ENCODE assay signal across 8 mouse cellular contexts in the genomic region with DNA sequence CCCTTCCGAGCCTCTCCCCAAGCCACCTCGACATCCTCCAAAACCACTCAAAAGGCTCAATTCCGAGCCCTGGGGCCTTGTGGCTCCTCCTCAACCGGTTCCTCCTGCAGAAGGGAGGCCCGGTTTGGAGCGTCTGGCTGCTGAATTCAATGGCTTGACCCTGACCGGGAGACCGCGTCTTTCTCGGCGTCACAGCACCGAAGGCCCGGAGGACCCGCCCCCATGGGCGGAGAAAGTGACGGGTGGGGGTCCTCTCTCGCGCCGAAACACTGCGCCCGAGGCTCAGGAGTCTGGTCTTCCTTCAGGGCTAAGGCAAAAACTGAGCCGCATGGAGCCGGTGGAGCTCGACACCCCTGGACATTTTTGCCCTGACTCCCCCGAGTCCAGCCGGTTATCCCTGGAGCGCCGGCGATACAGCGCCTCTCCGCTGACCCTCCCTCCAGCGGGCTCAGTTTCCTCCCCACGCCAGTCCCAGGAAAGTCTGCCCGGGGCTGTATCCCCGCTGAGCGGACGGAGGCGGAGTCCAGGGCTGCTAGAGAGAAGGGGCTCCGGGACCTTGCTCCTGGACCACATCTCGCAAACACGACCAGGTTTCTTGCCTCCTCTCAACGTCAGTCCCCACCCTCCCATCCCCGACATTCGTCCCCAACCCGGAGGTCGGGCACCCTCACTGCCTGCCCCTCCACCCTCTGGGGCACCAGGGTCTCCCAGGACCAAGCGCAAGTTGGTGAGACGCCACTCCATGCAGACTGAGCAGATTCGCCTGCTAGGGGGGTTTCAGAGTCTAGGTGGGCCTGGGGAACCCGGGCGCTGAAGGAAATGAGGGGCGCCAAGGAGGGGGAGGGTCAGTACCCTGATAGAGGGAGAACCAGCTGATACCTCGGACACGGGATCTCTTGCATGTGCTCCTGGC. TPM values are rescaled to one million over a fixed set of nuclear protein-coding genes. Genes with fewer than 3 reads are reported as not detected.
DNase-seq lines count a peak whose midpoint lies in the region; ATAC-seq and TF ChIP-seq lines count a peak whose summit lies in the region.

No protein-coding gene starts in this region.

- no peaks in the 10 kb centered on the region for H3K27me3 ChIP-seq in cerebellum, adult 2 months (ENCODE audit: control insufficient read depth, insufficient read depth, low read length)
- H3K27me3 ChIP-seq in hindbrain, embryonic 13.5 days: peaks cover 13% of the 10 kb centered on the region
- peaks cover 6% of the 10 kb centered on the region; the same call in 1 of the 2 replicates for H3K27me3 ChIP-seq in stomach, embryonic 16.5 days (ENCODE audit: control insufficient read depth, insufficient read depth, low read length)

- H3K4me3 ChIP-seq in cerebellum, adult 2 months (replicated peaks; ENCODE audit: insufficient read depth, low read depth, low read length): peak overlapping the region; percentile 73
- peak overlapping the region; percentile 53 for H3K4me3 ChIP-seq in hindbrain, embryonic 13.5 days
- H3K4me3 ChIP-seq in macrophage (ENCODE audit: inconsistent target): peak overlapping the region; percentile 12; the same call in 1 of the 2 replicates
- H3K4me3 ChIP-seq in stomach, embryonic 16.5 days (replicated peaks; ENCODE audit: low read length): peak overlapping the region; percentile 48

- no peak for ATAC-seq in hindbrain, embryonic 13.5 days (ENCODE audit: low FRiP score)
- ATAC-seq in stomach, embryonic 16.5 days (ENCODE audit: insufficient read depth, low FRiP score): no peak

- peak; percentile 59 for DNase-seq in layer of hippocampus, adult 11-12 months (ENCODE audit: low spot score)
- DNase-seq in layer of hippocampus, adult 18-20 months (ENCODE audit: low spot score in 2 of 2): no peak
- DNase-seq in cerebellum, adult 2 months: peak; percentile 73 to 77
- DNase-seq in forelimb bud, embryonic 11.5 days (ENCODE audit: low read depth, low spot score): peak; percentile 61
- DNase-seq in left cerebral cortex, postnatal 25 days (ENCODE audit: low spot score in 2 of 2): peak; percentile 65 to 69

- intact Hi-C loops in left cerebral cortex, postnatal 25 days (cut with DNase I): no loop called here

- H3K4me2 ChIP-seq in hindbrain, embryonic 13.5 days: peak overlapping the region; percentile 98
- peak overlapping the region; percentile 94 for H3K4me2 ChIP-seq in stomach, embryonic 16.5 days (ENCODE audit: low read depth, low read length)

- H3K9ac ChIP-seq in hindbrain, embryonic 13.5 days: peak overlapping the region; percentile 85
- peak overlapping the region; percentile 76 for H3K9ac ChIP-seq in stomach, embryonic 16.5 days (ENCODE audit: low read length)

- H3K27ac ChIP-seq in cerebellum, adult 2 months (ENCODE audit: insufficient read depth, low read length): peak overlapping the region; percentile 99
- H3K27ac ChIP-seq in hindbrain, embryonic 13.5 days: peak overlapping the region; percentile 74
- H3K27ac ChIP-seq in macrophage: no peak overlapping the region
- peak overlapping the region; percentile 79 for H3K27ac ChIP-seq in stomach, embryonic 16.5 days (ENCODE audit: low read length)

- WGBS in cerebellum, adult 2 months: 5% methylated on average over 54 of the region's 54 CpGs
- under 1% methylated on average over 54 of the region's 54 CpGs for WGBS in hindbrain, embryonic 13.5 days
- 20% methylated on average over 52 of the region's 54 CpGs for WGBS in macrophage (ENCODE audit: missing documents)
- WGBS in stomach, embryonic 16.5 days: 3% methylated on average over 54 of the region's 54 CpGs

- 0 out of 2 replicates have a peak, but pooled peaks have one; percentile 22 for TF ChIP-seq POLR2A in cerebellum, adult 2 months (IDR thresholded peaks at IDR 0.05; ENCODE audit: borderline replicate concordance, insufficient read depth, low read length)

- TF ChIP-seq CTCF in cerebellum, adult 2 months (IDR thresholded peaks at IDR 0.05; ENCODE audit: borderline replicate concordance, insufficient read depth, low read depth, low read length): no peak

- H3K79me2 ChIP-seq in macrophage (ENCODE audit: inconsistent target): peaks cover under 1% of the 10 kb centered on the region; the same call in 1 of the 2 replicates

- no peaks in the 10 kb centered on the region for H3K9me3 ChIP-seq in hindbrain, embryonic 13.5 days
- no peaks in the 10 kb centered on the region for H3K9me3 ChIP-seq in stomach, embryonic 16.5 days (replicated peaks; ENCODE audit: control insufficient read depth, low read length)

- H3K4me1 ChIP-seq in cerebellum, adult 2 months (ENCODE audit: control insufficient read depth, insufficient read depth, low read length): peaks cover 16% of the 10 kb centered on the region
- peaks cover 71% of the 10 kb centered on the region for H3K4me1 ChIP-seq in hindbrain, embryonic 13.5 days (replicated peaks)
- peaks cover 34% of the 10 kb centered on the region for H3K4me1 ChIP-seq in stomach, embryonic 16.5 days (ENCODE audit: control insufficient read depth, insufficient read depth, low read length)

- no peaks in the 10 kb centered on the region for H3K36me3 ChIP-seq in hindbrain, embryonic 13.5 days
- H3K36me3 ChIP-seq in macrophage (ENCODE audit: inconsistent target): no peaks in the 10 kb centered on the region
- H3K36me3 ChIP-seq in stomach, embryonic 16.5 days (ENCODE audit: control insufficient read depth, insufficient read depth, low read length): no peaks in the 10 kb centered on the region

RNA-seq across cellular contexts. Expression of gene Ankrd34a, which starts 2.0 kb away (rescaled TPM):
- 10 to 100 TPM; 55.7 to 56.8 TPM for total RNA-seq in layer of hippocampus, adult 18-20 months (2021)
- polyA plus RNA-seq in cerebellum, adult 2 months (2012; rRNA removed): 53.2 and 58.1 TPM in 2 replicates
- 9.7 and 10.5 TPM in 2 replicates for polyA plus RNA-seq in hindbrain, embryonic 13.5 days (2015; fragmentation: Nextera tagmentation; extraction: Ambion mirVana)
- total RNA-seq in left cerebral cortex, postnatal 25 days (2021): 10 to 100 TPM; 73.5 to 74.2 TPM
- total RNA-seq in macrophage (2018; cell fraction: chromatin; rRNA removed): under 1 TPM in 1 of 26 experiments, not detected in 25; 0.32 TPM
- under 1 TPM in 10 of 26 experiments, not detected in 16; 0.03 to 0.22 (median 0.09) TPM for total RNA-seq in macrophage (2018; cell fraction: cytosol; rRNA removed)
- under 1 TPM in 2 of 26 experiments, not detected in 24; 0.29 to 0.31 TPM for total RNA-seq in macrophage (2018; cell fraction: nucleus; rRNA removed)
- 0.07 to 0.15 TPM in 2 of 3 replicates, not detected in the other for polyA plus RNA-seq in macrophage (2018)
- polyA plus RNA-seq in stomach, embryonic 16.5 days (2015; fragmentation: Nextera tagmentation; extraction: Ambion mirVana): 2.2 and 2.7 TPM in 2 replicates

RNA-seq across cellular contexts. Expression of gene Lix1l, which starts 2.5 kb away (rescaled TPM):
- 10 to 100 TPM; 30.9 to 33.0 TPM for total RNA-seq in layer of hippocampus, adult 18-20 months (2021)
- polyA plus RNA-seq in cerebellum, adult 2 months (2012; rRNA removed): 23.9 and 24.7 TPM in 2 replicates
- polyA plus RNA-seq in hindbrain, embryonic 13.5 days (2015; fragmentation: Nextera tagmentation; extraction: Ambion mirVana): 6.8 and 7.3 TPM in 2 replicates
- total RNA-seq in left cerebral cortex, postnatal 25 days (2021): 10 to 100 TPM; 18.6 to 20.5 TPM
- 10 to 100 TPM in 3 of 26 experiments, 1 to 10 TPM in 21, under 1 TPM in 2; 0.50 to 15.7 (median 3.9) TPM for total RNA-seq in macrophage (2018; cell fraction: chromatin; rRNA removed)
- total RNA-seq in macrophage (2018; cell fraction: cytosol; rRNA removed): 10 to 100 TPM in 7 of 26 experiments, 1 to 10 TPM in 19; 4.2 to 11.2 (median 7.2) TPM
- 10 to 100 TPM in 2 of 26 experiments, 1 to 10 TPM in 24; 2.0 to 12.9 (median 4.6) TPM for total RNA-seq in macrophage (2018; cell fraction: nucleus; rRNA removed)
- polyA plus RNA-seq in macrophage (2018): 7.5 to 9.5 TPM (median 8.3 TPM) in 3 replicates
- 7.2 and 7.5 TPM in 2 replicates for polyA plus RNA-seq in stomach, embryonic 16.5 days (2015; fragmentation: Nextera tagmentation; extraction: Ambion mirVana)

RNA-seq across cellular contexts. Expression of gene Polr3gl, which starts 4.4 kb away (rescaled TPM):
- 10 to 100 TPM; 28.7 to 31.6 TPM for total RNA-seq in layer of hippocampus, adult 18-20 months (2021)
- 53.1 and 55.5 TPM in 2 replicates for polyA plus RNA-seq in cerebellum, adult 2 months (2012; rRNA removed)
- polyA plus RNA-seq in hindbrain, embryonic 13.5 days (2015; fragmentation: Nextera tagmentation; extraction: Ambion mirVana): 38.3 and 39.3 TPM in 2 replicates
- total RNA-seq in left cerebral cortex, postnatal 25 days (2021): 10 to 100 TPM; 20.7 to 21.2 TPM
- total RNA-seq in macrophage (2018; cell fraction: chromatin; rRNA removed): 100 to 1,000 TPM in 4 of 26 experiments, 10 to 100 TPM in 22; 12.2 to 172 (median 71.1) TPM
- 10 to 100 TPM; 19.2 to 53.8 (median 30.2) TPM for total RNA-seq in macrophage (2018; cell fraction: cytosol; rRNA removed)
- 10 to 100 TPM; 16.6 to 93.9 (median 44.1) TPM for total RNA-seq in macrophage (2018; cell fraction: nucleus; rRNA removed)
- polyA plus RNA-seq in macrophage (2018): 31.8 to 127 TPM (median 41.1 TPM) in 3 replicates
- polyA plus RNA-seq in stomach, embryonic 16.5 days (2015; fragmentation: Nextera tagmentation; extraction: Ambion mirVana): 26.4 and 29.8 TPM in 2 replicates

RNA-seq across cellular contexts. Expression of gene Gm16253, which starts 21.6 kb away (rescaled TPM):
- not detected for total RNA-seq in layer of hippocampus, adult 18-20 months (2021)
- polyA plus RNA-seq in cerebellum, adult 2 months (2012; rRNA removed): not detected in 2 replicates
- 1.2 and 1.6 TPM in 2 replicates for polyA plus RNA-seq in hindbrain, embryonic 13.5 days (2015; fragmentation: Nextera tagmentation; extraction: Ambion mirVana)
- not detected for total RNA-seq in left cerebral cortex, postnatal 25 days (2021)
- not detected for total RNA-seq in macrophage (2018; cell fraction: chromatin; rRNA removed)
- under 1 TPM in 8 of 26 experiments, not detected in 18; 0.19 to 0.52 (median 0.36) TPM for total RNA-seq in macrophage (2018; cell fraction: cytosol; rRNA removed)
- total RNA-seq in macrophage (2018; cell fraction: nucleus; rRNA removed): not detected
- not detected in 3 replicates for polyA plus RNA-seq in macrophage (2018)
- 0.89 and 1.1 TPM in 2 replicates for polyA plus RNA-seq in stomach, embryonic 16.5 days (2015; fragmentation: Nextera tagmentation; extraction: Ambion mirVana)

RNA-seq across cellular contexts. Expression of gene Rbm8a, which starts 31.3 kb away (rescaled TPM):
- 10 to 100 TPM; 48.7 to 52.2 TPM for total RNA-seq in layer of hippocampus, adult 18-20 months (2021)
- polyA plus RNA-seq in cerebellum, adult 2 months (2012; rRNA removed): 44.6 and 45.4 TPM in 2 replicates
- 123 and 129 TPM in 2 replicates for polyA plus RNA-seq in hindbrain, embryonic 13.5 days (2015; fragmentation: Nextera tagmentation; extraction: Ambion mirVana)
- total RNA-seq in left cerebral cortex, postnatal 25 days (2021): 10 to 100 TPM; 34.2 to 46.3 TPM
- 10 to 100 TPM; 18.1 to 54.0 (median 37.5) TPM for total RNA-seq in macrophage (2018; cell fraction: chromatin; rRNA removed)
- total RNA-seq in macrophage (2018; cell fraction: cytosol; rRNA removed): 10 to 100 TPM; 27.5 to 47.8 (median 37.7) TPM
- total RNA-seq in macrophage (2018; cell fraction: nucleus; rRNA removed): 10 to 100 TPM; 18.8 to 46.3 (median 32.6) TPM
- 28.6 to 43.9 TPM (median 42.7 TPM) in 3 replicates for polyA plus RNA-seq in macrophage (2018)
- polyA plus RNA-seq in stomach, embryonic 16.5 days (2015; fragmentation: Nextera tagmentation; extraction: Ambion mirVana): 102 and 104 TPM in 2 replicates

Comparison
In these comparisons a context has a peak if more than half of its experiments do, and no peak if none do; other contexts are left out.
1. DNase-seq: peak in layer of hippocampus, adult 11-12 months (single experiment), cerebellum, adult 2 months (2 of 2), forelimb bud, embryonic 11.5 days (single experiment) and left cerebral cortex, postnatal 25 days (2 of 2); none in layer of hippocampus, adult 18-20 months (0 of 2).
2. H3K4me3 ChIP-seq: peak in every context shown above with its lines; median percentile 73 in cerebellum, adult 2 months; 53 in hindbrain, embryonic 13.5 days; 48 in stomach, embryonic 16.5 days; 12 in macrophage.